Mouse (Mus musculus): ENCODE measurements around the gene Kif5a. TPM values are rescaled to one million over a fixed set of nuclear protein-coding genes. Genes with fewer than 3 reads are reported as not detected.

Kif5a gene
- polyA plus RNA-seq, 1 experiment from 2014 or later, result 1.2 TPM

- ATAC-seq (ENCODE audit: insufficient number of reproducible peaks, insufficient read depth, low FRiP score, low read depth), result no peak
- H3K27me3 ChIP-seq (ENCODE audit: control insufficient read depth, insufficient read depth, low read length), result peaks cover 73% of the 10 kb centered on the region
- WGBS, result 81% methylated on average over 4 of the region's 4 CpGs
- peaks cover 6 to 9% of the 10 kb centered on the region in 2 experiments; a peak in 3 of 4 replicates for H3K4me1 ChIP-seq (ENCODE audit: control insufficient read depth in 2 of 2, insufficient read depth in 2 of 2, low read length in 2 of 2)
- H3K4me2 ChIP-seq (ENCODE audit: low read length), result peak overlapping the region; percentile 37
- H3K9ac ChIP-seq (ENCODE audit: low read length), result no peak overlapping the region
- no peaks in the 10 kb centered on the region for H3K9me3 ChIP-seq (ENCODE audit: control insufficient read depth, low read length)
- peak overlapping the region in 1 of 2 experiments; percentile 6; a peak in 1 of 4 replicates for H3K4me3 ChIP-seq (ENCODE audit: control insufficient read depth in 1 of 2, insufficient read depth in 1 of 2, low read depth in 1 of 2, low read length in 2 of 2)
- peaks cover 12% of the 10 kb centered on the region; the same call in 1 of the 2 replicates for H3K36me3 ChIP-seq (ENCODE audit: control insufficient read depth, insufficient read depth, low read length)
- H3K27ac ChIP-seq (replicated peaks in 1 of 2; ENCODE audit: control insufficient read depth in 1 of 2, insufficient read depth in 1 of 2, low read depth in 2 of 2, low read length in 2 of 2), result no peak overlapping the region
These were observed 80.5 kb downstream of the Kif5a start for GRCm38 (mm10) chr10:127182624-127183023.

DNA sequence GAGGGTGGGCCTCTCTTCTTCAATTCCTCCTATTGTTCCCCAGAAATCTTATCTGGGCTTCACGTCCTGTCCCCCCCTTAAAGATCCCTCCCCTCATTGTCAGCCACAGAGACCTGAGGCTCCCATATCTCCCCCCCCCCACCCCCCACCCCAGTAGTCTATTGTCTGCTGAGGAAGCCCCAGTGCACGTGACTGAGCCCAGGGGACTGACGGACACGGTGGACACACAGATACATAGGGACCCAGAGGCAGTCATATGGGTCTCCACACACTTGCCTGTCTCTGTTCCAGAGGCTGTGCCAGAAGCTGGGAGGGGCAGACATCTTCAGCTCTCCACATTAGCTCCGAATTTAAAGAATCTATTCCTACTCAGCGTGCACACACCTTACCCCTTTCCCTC is 81.6 kb downstream of the Kif5a start:
- Histone ChIP-seq H3K36me3 (ENCODE audit: control insufficient read depth, insufficient read depth, low read length) (peaks cover 12% of the 10 kb centered on the region; the same call in 1 of the 2 replicates), H3K27me3 (ENCODE audit: control insufficient read depth, insufficient read depth, low read length) (peaks cover 83% of the 10 kb centered on the region), H3K4me2 (ENCODE audit: low read length) (peak overlapping the region; percentile 37; the same call in 1 of the 2 replicates), H3K9me3 (ENCODE audit: control insufficient read depth, low read length) (no peaks in the 10 kb centered on the region), H3K9ac (ENCODE audit: low read length) (0 out of 2 replicates have a peak overlapping the region, but pooled peaks have one; percentile 21), H3K4me3 (ENCODE audit: control insufficient read depth in 1 of 2, insufficient read depth in 1 of 2, low read depth in 1 of 2, low read length in 2 of 2) (peak overlapping the region in 1 of 2 experiments; percentile 13; a peak in 1 of 4 replicates), H3K4me1 (ENCODE audit: control insufficient read depth in 2 of 2, insufficient read depth in 2 of 2, low read length in 2 of 2) (peaks cover 6 to 9% of the 10 kb centered on the region in 2 experiments; a peak in 3 of 4 replicates), H3K27ac (replicated peaks in 1 of 2; ENCODE audit: control insufficient read depth in 1 of 2, insufficient read depth in 1 of 2, low read depth in 2 of 2, low read length in 2 of 2) (no peak overlapping the region)
- ATAC-seq (ENCODE audit: insufficient number of reproducible peaks, insufficient read depth, low FRiP score, low read depth), result 0 out of 2 replicates have a peak, but pooled peaks have one; percentile 26
- 62% methylated on average over 6 of the region's 6 CpGs for WGBS

- Histone ChIP-seq H3K36me3 (ENCODE audit: control insufficient read depth, insufficient read depth, low read length) (peaks cover 7% of the 10 kb centered on the region; the same call in 1 of the 2 replicates), H3K27me3 (ENCODE audit: control insufficient read depth, insufficient read depth, low read length) (peaks cover 89% of the 10 kb centered on the region), H3K9me3 (ENCODE audit: control insufficient read depth, low read length) (no peaks in the 10 kb centered on the region), H3K4me2 (ENCODE audit: low read length) (peak overlapping the region; percentile 57), H3K9ac (ENCODE audit: low read length) (no peak overlapping the region), H3K4me1 (ENCODE audit: control insufficient read depth in 2 of 2, insufficient read depth in 2 of 2, low read length in 2 of 2) (peaks cover 6 to 9% of the 10 kb centered on the region in 2 experiments; a peak in 3 of 4 replicates), H3K27ac (replicated peaks in 1 of 2; ENCODE audit: control insufficient read depth in 1 of 2, insufficient read depth in 1 of 2, low read depth in 2 of 2, low read length in 2 of 2) (0 out of 4 replicates have a peak overlapping the region, but pooled peaks of 1 of the 2 experiments have one; percentile 28), H3K4me3 (ENCODE audit: control insufficient read depth in 1 of 2, insufficient read depth in 1 of 2, low read depth in 1 of 2, low read length in 2 of 2) (peak overlapping the region in 1 of 2 experiments; percentile 31; a peak in 1 of 4 replicates)
- no peak for ATAC-seq (ENCODE audit: insufficient number of reproducible peaks, insufficient read depth, low FRiP score, low read depth)
- 15% methylated on average over 3 of the region's 3 CpGs for WGBS
These were observed 82.5 kb downstream of the Kif5a start for GRCm38 (mm10) chr10:127180695-127181047.

DNA sequence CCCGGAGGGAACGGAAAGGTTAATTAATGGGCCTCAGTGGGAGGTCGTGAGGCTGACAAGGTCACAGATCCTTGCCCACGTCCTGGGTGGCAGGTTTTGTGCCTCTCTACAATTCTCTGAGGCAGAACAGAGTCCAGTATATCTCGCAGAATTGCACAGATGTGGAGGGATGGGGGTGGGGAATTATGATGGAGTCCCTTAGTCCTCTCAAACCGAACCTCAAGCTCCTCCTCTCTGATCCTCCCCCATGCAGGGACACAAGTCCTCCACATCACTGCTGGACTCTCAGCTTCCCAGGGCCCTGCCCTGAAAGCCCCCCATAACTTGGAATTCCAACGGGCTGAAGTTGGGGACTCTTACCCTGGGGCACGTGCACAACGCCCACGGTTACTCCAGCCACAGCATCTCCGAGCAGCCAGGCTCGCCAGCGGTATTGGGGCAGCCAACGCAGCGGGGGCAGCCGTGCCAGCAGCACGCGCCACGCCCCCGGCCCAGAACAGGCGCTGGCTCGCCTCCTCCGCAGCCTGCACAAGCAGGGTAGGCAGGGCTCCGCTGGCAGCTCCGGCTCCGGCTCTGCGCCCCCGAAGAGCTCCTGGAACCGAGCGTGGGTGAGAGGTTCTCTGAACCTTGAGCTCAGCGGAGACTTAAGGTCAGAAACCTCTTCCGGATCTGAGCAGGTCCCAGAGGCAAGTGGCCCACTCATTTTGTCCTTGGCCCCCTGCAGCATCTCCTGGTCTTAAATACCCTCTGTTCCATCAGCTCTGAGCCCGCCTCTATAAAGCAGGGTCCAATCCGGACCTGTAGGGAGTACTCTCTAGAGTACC is 83.1 kb downstream of the Kif5a start, which contains the start of gene Slc26a10:
Slc26a10 (minus strand) TSS at position 775 of the 824 bp plus-strand sequence.
- Histone ChIP-seq H3K9ac (ENCODE audit: low read length) (no peak within 1 kb of the TSS; the same call in 1 of the 2 replicates), H3K4me1 (ENCODE audit: control insufficient read depth in 2 of 2, insufficient read depth in 2 of 2, low read length in 2 of 2) (peaks cover 6 to 9% of the 10 kb centered on the region in 2 experiments; a peak in 3 of 4 replicates), H3K4me2 (ENCODE audit: low read length) (peak within 1 kb of the TSS; percentile 63), H3K4me3 (ENCODE audit: control insufficient read depth in 1 of 2, insufficient read depth in 1 of 2, low read depth in 1 of 2, low read length in 2 of 2) (peak within 1 kb of the TSS; percentile 28 to 31), H3K27me3 (ENCODE audit: control insufficient read depth, insufficient read depth, low read length) (peaks cover 86% of the 10 kb centered on the region), H3K9me3 (ENCODE audit: control insufficient read depth, low read length) (no peaks in the 10 kb centered on the region), H3K27ac (replicated peaks in 1 of 2; ENCODE audit: control insufficient read depth in 1 of 2, insufficient read depth in 1 of 2, low read depth in 2 of 2, low read length in 2 of 2) (peak within 1 kb of the TSS in 1 of 2 experiments; percentile 28; a peak in 1 of 4 replicates), H3K36me3 (ENCODE audit: control insufficient read depth, insufficient read depth, low read length) (0 out of 2 replicates have a peak, but pooled peaks cover 4% of the 10 kb centered on the region)
- 3% methylated on average over 34 of the region's 34 CpGs for whole genome bisulfite sequencing
- no peak for ATAC-seq (ENCODE audit: insufficient number of reproducible peaks, insufficient read depth, low FRiP score, low read depth)

DNA sequence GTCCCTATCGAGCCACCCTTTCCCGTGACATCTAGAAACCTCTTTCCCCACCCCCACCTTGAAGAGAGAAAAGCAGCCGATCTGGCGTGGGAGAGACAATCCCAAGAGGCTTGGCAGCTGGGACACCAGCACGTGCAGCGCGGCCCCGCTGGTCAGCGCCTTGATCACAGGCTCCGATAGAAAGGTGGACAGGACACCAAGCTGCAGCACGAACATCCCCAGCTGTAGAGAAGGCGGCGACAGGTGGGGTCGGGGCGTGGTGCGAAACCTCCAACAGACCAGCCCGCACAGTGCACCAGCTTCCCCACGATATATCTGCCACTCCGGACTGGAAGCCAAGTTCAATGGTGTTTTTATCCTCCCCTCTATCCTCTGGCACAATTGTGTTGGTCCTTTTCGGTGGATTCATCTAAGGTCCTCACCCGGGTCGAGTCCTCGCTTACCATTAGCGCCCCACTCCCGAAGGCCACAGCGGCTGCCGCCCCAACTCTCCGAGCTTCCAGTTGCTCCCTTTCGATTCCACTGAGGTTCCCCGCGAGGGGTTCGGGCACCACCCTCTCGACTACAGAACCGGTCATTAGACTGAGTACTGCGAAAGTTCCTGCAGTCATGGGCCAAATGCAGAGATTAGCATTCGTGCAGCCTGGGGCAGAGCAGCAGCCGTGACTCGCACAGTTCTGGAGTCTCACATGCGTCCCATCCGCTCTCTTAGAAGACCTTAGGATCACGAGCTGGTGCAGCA is 84.7 kb downstream of the Kif5a start:
- Histone ChIP-seq H3K4me3 (ENCODE audit: control insufficient read depth in 1 of 2, insufficient read depth in 1 of 2, low read depth in 1 of 2, low read length in 2 of 2) (peak overlapping the region; percentile 21 to 32), H3K4me2 (ENCODE audit: low read length) (peak overlapping the region; percentile 63), H3K36me3 (ENCODE audit: control insufficient read depth, insufficient read depth, low read length) (0 out of 2 replicates have a peak, but pooled peaks cover 4% of the 10 kb centered on the region), H3K27ac (replicated peaks in 1 of 2; ENCODE audit: control insufficient read depth in 1 of 2, insufficient read depth in 1 of 2, low read depth in 2 of 2, low read length in 2 of 2) (no peak overlapping the region), H3K4me1 (ENCODE audit: control insufficient read depth in 2 of 2, insufficient read depth in 2 of 2, low read length in 2 of 2) (peaks cover 6 to 9% of the 10 kb centered on the region in 2 experiments; a peak in 3 of 4 replicates), H3K9ac (ENCODE audit: low read length) (no peak overlapping the region; the same call in 1 of the 2 replicates), H3K27me3 (ENCODE audit: control insufficient read depth, insufficient read depth, low read length) (peaks cover 82% of the 10 kb centered on the region), H3K9me3 (ENCODE audit: control insufficient read depth, low read length) (no peaks in the 10 kb centered on the region)
- WGBS, result 6% methylated on average over 41 of the region's 41 CpGs
- ATAC-seq (ENCODE audit: insufficient number of reproducible peaks, insufficient read depth, low FRiP score, low read depth), result no peak

GRCm38 (mm10) chr10:127177719-127178118 is 85.4 kb downstream of the Kif5a start:
- ATAC-seq (ENCODE audit: insufficient number of reproducible peaks, insufficient read depth, low FRiP score, low read depth), result peak; percentile 18; the same call in 1 of the 2 replicates
- Histone ChIP-seq H3K27me3 (ENCODE audit: control insufficient read depth, insufficient read depth, low read length) (peaks cover 79% of the 10 kb centered on the region), H3K9me3 (ENCODE audit: control insufficient read depth, low read length) (no peaks in the 10 kb centered on the region), H3K27ac (replicated peaks in 1 of 2; ENCODE audit: control insufficient read depth in 1 of 2, insufficient read depth in 1 of 2, low read depth in 2 of 2, low read length in 2 of 2) (no peak overlapping the region), H3K4me1 (ENCODE audit: control insufficient read depth in 2 of 2, insufficient read depth in 2 of 2, low read length in 2 of 2) (peaks cover 6 to 9% of the 10 kb centered on the region in 2 experiments; a peak in 3 of 4 replicates), H3K36me3 (ENCODE audit: control insufficient read depth, insufficient read depth, low read length) (no peaks in the 10 kb centered on the region), H3K4me3 (ENCODE audit: control insufficient read depth in 1 of 2, insufficient read depth in 1 of 2, low read depth in 1 of 2, low read length in 2 of 2) (peak overlapping the region; percentile 21 to 32), H3K4me2 (ENCODE audit: low read length) (peak overlapping the region; percentile 63), H3K9ac (ENCODE audit: low read length) (no peak overlapping the region)
- under 1% methylated on average over 23 of the region's 23 CpGs for WGBS

GRCm38 (mm10) chr10:127177235-127177634 is 85.9 kb downstream of the Kif5a start:
- no peaks in the 10 kb centered on the region for H3K9me3 ChIP-seq (ENCODE audit: control insufficient read depth, low read length)
- H3K27ac ChIP-seq (replicated peaks in 1 of 2; ENCODE audit: control insufficient read depth in 1 of 2, insufficient read depth in 1 of 2, low read depth in 2 of 2, low read length in 2 of 2), result no peak overlapping the region
- peak overlapping the region in 1 of 2 experiments; percentile 32; a peak in 1 of 4 replicates for H3K4me3 ChIP-seq (ENCODE audit: control insufficient read depth in 1 of 2, insufficient read depth in 1 of 2, low read depth in 1 of 2, low read length in 2 of 2)
- H3K4me2 ChIP-seq (ENCODE audit: low read length), result peak overlapping the region; percentile 63; the same call in 1 of the 2 replicates
- H3K9ac ChIP-seq (ENCODE audit: low read length), result no peak overlapping the region
- H3K27me3 ChIP-seq (ENCODE audit: control insufficient read depth, insufficient read depth, low read length), result peaks cover 77% of the 10 kb centered on the region
- 23% methylated on average over 9 of the region's 9 CpGs for WGBS
- H3K36me3 ChIP-seq (ENCODE audit: control insufficient read depth, insufficient read depth, low read length), result no peaks in the 10 kb centered on the region
- no peak for ATAC-seq (ENCODE audit: insufficient number of reproducible peaks, insufficient read depth, low FRiP score, low read depth)
- H3K4me1 ChIP-seq (ENCODE audit: control insufficient read depth in 2 of 2, insufficient read depth in 2 of 2, low read length in 2 of 2), result peaks cover 6 to 9% of the 10 kb centered on the region in 2 experiments; a peak in 3 of 4 replicates

All from heart, embryonic 14.5 days (tissue).